Mouse (Mus musculus): Measurements from ENCODE around the gene Lyve1.

DNA sequence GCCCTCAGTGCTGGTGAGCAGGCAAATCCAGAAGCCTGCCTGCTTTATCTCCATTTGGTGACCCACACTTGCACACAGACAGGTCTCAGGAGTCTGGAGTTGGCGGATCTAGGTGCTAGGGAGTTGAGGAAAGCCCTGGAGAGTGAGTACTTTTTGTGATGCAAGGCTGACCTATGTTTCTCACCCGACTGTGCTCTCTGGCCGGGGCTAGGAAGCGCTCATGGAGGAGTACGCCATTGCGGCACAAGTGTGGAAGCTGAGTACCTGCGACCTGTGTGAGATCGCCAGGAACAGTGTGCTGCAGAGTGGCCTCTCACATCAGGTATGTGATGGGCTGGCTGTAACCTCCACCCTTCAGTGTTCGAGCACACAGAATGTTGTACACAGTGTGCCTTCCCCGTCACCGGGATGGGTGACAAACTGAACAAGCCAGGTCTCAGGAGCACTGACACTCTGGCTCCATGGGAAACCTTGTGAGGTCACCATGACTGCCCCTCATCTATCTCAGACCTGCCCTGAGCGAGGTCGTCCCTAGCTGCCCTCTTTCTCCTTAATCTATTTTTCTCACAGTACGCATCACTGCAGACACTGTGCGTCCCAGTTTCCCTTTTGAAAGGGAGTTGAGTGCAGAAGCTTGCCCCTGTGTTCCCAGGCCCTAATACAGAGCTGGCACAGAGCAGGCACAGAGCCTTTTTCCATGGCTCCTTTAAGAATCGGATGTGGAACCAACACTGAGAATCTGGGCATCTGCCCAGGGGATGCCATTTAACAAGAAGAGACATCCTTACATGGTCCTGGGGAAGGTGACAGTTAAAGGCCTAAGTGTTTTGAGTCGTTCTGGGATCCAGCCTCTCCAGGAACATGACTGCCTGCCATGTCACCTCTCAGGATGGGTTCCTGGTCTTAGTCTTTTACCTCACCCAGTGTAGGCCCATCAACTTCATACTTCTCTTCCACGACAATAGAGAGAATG lies 53.2 kb downstream of the Lyve1 start:
- TF ChIP-seq CTCF (conservative IDR thresholded peaks at IDR 0.05; ENCODE audit: low read length), result no peak
- no peak for TF ChIP-seq POU5F1 (IDR thresholded peaks at IDR 0.05; ENCODE audit: borderline replicate concordance, low read length)
